ENCODE assay signal across 29 mouse cellular contexts in genomic region chr8:115562362-115562761, GRCm38 (mm10).
DNase-seq lines count a peak whose midpoint lies in the region; ATAC-seq and TF ChIP-seq lines count a peak whose summit lies in the region.
"Had no signal": no experiment of that assay in that cellular context is flagged by ENCODE, and none has a peak within 500 bp of the region (broad histone marks: within the 10 kb centered on the region; RNA-seq: fewer than 3 reads in every experiment).

No protein-coding gene starts in this region.

- H3K4me3 ChIP-seq in gastrocnemius, adult 2 months: no peak overlapping the region
- H3K4me3 ChIP-seq in liver, embryonic 16.5 days (ENCODE audit: low read depth, low read length): no peak overlapping the region
- H3K4me3 ChIP-seq in liver, postnatal 0 days (ENCODE audit: low read depth, low read length): no peak overlapping the region
- H3K4me3 ChIP-seq in intestine, postnatal 0 days (ENCODE audit: low read depth, low read length): no peak overlapping the region
- H3K4me3 ChIP-seq: forebrain, embryonic 10.5 days; heart, adult 2 months; hindbrain, embryonic 15.5 days; kidney, embryonic 15.5 days; limb, embryonic 15.5 days; megakaryocyte, embryonic 14.5 days; midbrain, embryonic 15.5 days; neural tube, embryonic 15.5 days had no signal

- TF ChIP-seq EP300 in liver, postnatal 0 days (IDR thresholded peaks at IDR 0.05; ENCODE audit: low read depth): no peak

- 25% methylated on average over 4 of the region's 4 CpGs for WGBS in liver, embryonic 16.5 days (ENCODE audit: insufficient replicate concordance)
- WGBS in liver, postnatal 0 days (ENCODE audit: insufficient replicate concordance): 34% methylated on average over 4 of the region's 4 CpGs
- 18% methylated on average over 4 of the region's 4 CpGs for WGBS in intestine, postnatal 0 days

- peak overlapping the region; percentile 89 for H3K27ac ChIP-seq in gastrocnemius, adult 2 months
- no peak overlapping the region for H3K27ac ChIP-seq in liver, embryonic 16.5 days (ENCODE audit: low read length)
- no peak overlapping the region for H3K27ac ChIP-seq in liver, postnatal 0 days (ENCODE audit: low read depth)
- peak overlapping the region; percentile 90; the same call in 1 of the 2 replicates for H3K27ac ChIP-seq in intestine, postnatal 0 days (ENCODE audit: low read depth, low read length)
- H3K27ac ChIP-seq: forebrain, embryonic 10.5 days; heart, adult 2 months; hindbrain, embryonic 15.5 days; kidney, embryonic 15.5 days; limb, embryonic 15.5 days; midbrain, embryonic 15.5 days; neural tube, embryonic 15.5 days; stomach, postnatal 0 days had no signal

- no peaks in the 10 kb centered on the region for H3K9me3 ChIP-seq in liver, embryonic 16.5 days (replicated peaks; ENCODE audit: control insufficient read depth, low read length)
- no peaks in the 10 kb centered on the region for H3K9me3 ChIP-seq in liver, postnatal 0 days (ENCODE audit: low read length)
- no peaks in the 10 kb centered on the region for H3K9me3 ChIP-seq in intestine, postnatal 0 days (ENCODE audit: control insufficient read depth)
- H3K9me3 ChIP-seq: forebrain, embryonic 10.5 days; hindbrain, embryonic 15.5 days; kidney, embryonic 15.5 days; limb, embryonic 15.5 days; megakaryocyte, embryonic 14.5 days; midbrain, embryonic 15.5 days; neural tube, embryonic 15.5 days had no signal

- ATAC-seq in liver, embryonic 16.5 days (ENCODE audit: low read depth): peak; percentile 23; the same call in 1 of the 2 replicates
- ATAC-seq in liver, postnatal 0 days: no peak
- no peak for ATAC-seq in intestine, postnatal 0 days
- ATAC-seq: midbrain, embryonic 15.5 days had no signal

- H3K4me1 ChIP-seq in liver, embryonic 16.5 days (ENCODE audit: control insufficient read depth, low read depth, low read length): peaks cover 7% of the 10 kb centered on the region; the same call in 1 of the 2 replicates
- peaks cover 11% of the 10 kb centered on the region for H3K4me1 ChIP-seq in liver, postnatal 0 days (ENCODE audit: insufficient read depth)
- H3K4me1 ChIP-seq in intestine, postnatal 0 days (replicated peaks; ENCODE audit: control insufficient read depth, insufficient read depth, low read length): peaks cover 9% of the 10 kb centered on the region
- H3K4me1 ChIP-seq: hindbrain, embryonic 15.5 days; kidney, embryonic 15.5 days; limb, embryonic 15.5 days; megakaryocyte, embryonic 14.5 days; midbrain, embryonic 15.5 days; neural tube, embryonic 15.5 days had no signal

- no peaks in the 10 kb centered on the region for H3K36me3 ChIP-seq in liver, embryonic 16.5 days (ENCODE audit: control insufficient read depth, insufficient read depth)
- no peaks in the 10 kb centered on the region for H3K36me3 ChIP-seq in liver, postnatal 0 days (replicated peaks; ENCODE audit: insufficient read depth, low read length)
- no peaks in the 10 kb centered on the region for H3K36me3 ChIP-seq in intestine, postnatal 0 days (ENCODE audit: control insufficient read depth, insufficient read depth)
- H3K36me3 ChIP-seq: forebrain, embryonic 10.5 days; hindbrain, embryonic 15.5 days; kidney, embryonic 15.5 days; limb, embryonic 15.5 days; midbrain, embryonic 15.5 days; neural tube, embryonic 15.5 days had no signal

- intact Hi-C loops in gastrocnemius, adult 2 months (cut with DNase I): loop anchor here (5.0 kb wide), 1 partner anchor 85 kb away; no protein-coding TSS in a partner anchor

- H3K4me2 ChIP-seq in liver, embryonic 16.5 days (ENCODE audit: low read depth, low read length): no peak overlapping the region
- no peak overlapping the region for H3K4me2 ChIP-seq in liver, postnatal 0 days (ENCODE audit: low read depth, low read length)
- no peak overlapping the region for H3K4me2 ChIP-seq in intestine, postnatal 0 days (replicated peaks; ENCODE audit: low read depth)
- H3K4me2 ChIP-seq: hindbrain, embryonic 15.5 days; kidney, embryonic 15.5 days; limb, embryonic 15.5 days; lung, embryonic 14.5 days; midbrain, embryonic 15.5 days; neural tube, embryonic 15.5 days had no signal

- H3K9ac ChIP-seq in liver, embryonic 16.5 days (ENCODE audit: low read depth, low read length): no peak overlapping the region
- H3K9ac ChIP-seq in liver, postnatal 0 days (replicated peaks): no peak overlapping the region
- H3K9ac ChIP-seq in intestine, postnatal 0 days (ENCODE audit: low read depth, low read length): no peak overlapping the region
- H3K9ac ChIP-seq: hindbrain, embryonic 15.5 days; kidney, embryonic 15.5 days; limb, embryonic 15.5 days; lung, embryonic 14.5 days; midbrain, embryonic 15.5 days; neural tube, embryonic 15.5 days had no signal

- H3K27me3 ChIP-seq in liver, embryonic 16.5 days (ENCODE audit: control insufficient read depth, insufficient read depth, low read depth, low read length): no peaks in the 10 kb centered on the region
- H3K27me3 ChIP-seq in liver, postnatal 0 days (ENCODE audit: insufficient read depth, low read length): no peaks in the 10 kb centered on the region
- no peaks in the 10 kb centered on the region for H3K27me3 ChIP-seq in intestine, postnatal 0 days (replicated peaks; ENCODE audit: control insufficient read depth, insufficient read depth, low read length)
- H3K27me3 ChIP-seq: hindbrain, embryonic 15.5 days; kidney, embryonic 15.5 days; limb, embryonic 15.5 days; megakaryocyte, embryonic 14.5 days; midbrain, embryonic 15.5 days; neural tube, embryonic 15.5 days had no signal

- TF ChIP-seq CTCF in gastrocnemius, adult 2 months (IDR thresholded peaks at IDR 0.05): no peak
- TF ChIP-seq CTCF in liver, postnatal 0 days (IDR thresholded peaks at IDR 0.05; ENCODE audit: low read depth): no peak
- TF ChIP-seq CTCF in intestine, postnatal 0 days (IDR thresholded peaks at IDR 0.05; ENCODE audit: low read depth): no peak

- DNase-seq in gastrocnemius, adult 2 months: peak; percentile 78
- no peak for DNase-seq in gastrocnemius, postnatal 4 days (ENCODE audit: low spot score in 2 of 2)
- no peak for DNase-seq in liver, postnatal 0 days
- no peak for DNase-seq in spleen, postnatal 4 days (ENCODE audit: low spot score in 2 of 2)
- no peak for DNase-seq in urinary bladder, adult 2 months (ENCODE audit: low spot score)
- DNase-seq in left cerebral cortex, adult 18-20 months (ENCODE audit: low spot score in 2 of 2): no peak
- DNase-seq: adrenal gland, postnatal 25 days; cerebellum, adult 8-10 months; cerebellum, postnatal 36 days; heart, adult 2 months; kidney, adult 11 months; kidney, postnatal 4 days; layer of hippocampus, adult 9-11 months; left cerebral cortex, postnatal 4 days; lung, embryonic 14.5 days; right cerebral cortex, adult 18-20 months; right cerebral cortex, postnatal 4 days; thymus, adult 2 months; thymus, postnatal 4 days had no signal

Comparison
In these comparisons a context has a peak if more than half of its experiments do, and no peak if none do; other contexts are left out.
1. H3K27ac ChIP-seq: peak in gastrocnemius, adult 2 months (single experiment) and intestine, postnatal 0 days (single experiment); none in liver, embryonic 16.5 days (single experiment) and liver, postnatal 0 days (single experiment).